Mouse (Mus musculus): Measurements from ENCODE around the gene Bcl11a.
"Not testable (repeated sequence)": the region's sequence is repeated elsewhere in the genome, so short reads cannot be mapped to it uniquely, and the experiment has no call there.

Gene Bcl11a

DNA sequence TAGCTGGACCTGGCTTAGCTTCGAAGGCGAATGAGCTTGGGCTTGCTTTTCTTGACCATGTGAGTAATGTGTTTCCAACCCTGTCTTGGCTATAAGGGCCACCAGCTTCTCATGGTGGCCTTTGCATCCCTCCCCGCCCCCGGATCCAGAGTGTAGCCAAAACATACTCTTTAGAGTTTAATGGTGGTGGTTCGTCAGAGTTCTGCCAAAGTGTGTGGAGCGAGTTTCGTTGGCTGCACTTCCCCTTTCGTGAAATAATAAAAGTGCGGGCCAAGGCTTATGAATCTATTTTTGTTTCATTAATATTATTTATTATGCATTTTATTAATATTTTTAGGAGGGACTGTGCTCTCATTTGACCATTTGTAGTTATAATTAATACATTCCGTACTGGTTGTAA is 21.4 kb downstream of the Bcl11a start:
- no peak for DNase-seq (ENCODE audit: low read depth, low spot score)

DNA sequence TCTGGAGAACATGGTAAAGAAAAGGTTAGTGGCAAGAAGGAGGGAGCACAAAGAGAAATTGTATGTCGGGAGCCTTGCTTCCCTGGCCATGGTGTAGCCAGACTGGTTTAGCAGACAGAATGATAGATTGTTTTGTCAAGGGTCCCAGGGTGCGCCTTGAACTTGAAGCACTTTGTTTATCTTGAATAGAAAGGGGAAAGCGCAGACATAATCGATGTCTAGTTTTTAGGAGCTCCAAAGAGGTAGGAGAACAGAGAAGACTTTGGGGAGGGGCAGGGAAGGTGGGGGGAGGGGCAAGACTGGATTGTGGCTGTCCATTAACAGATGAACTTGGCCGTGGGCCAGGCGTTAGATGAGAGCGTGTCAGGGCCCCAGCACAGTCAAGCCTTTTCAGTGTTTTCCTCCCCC is 22.0 kb downstream of the Bcl11a start:
- DNase-seq (ENCODE audit: low read depth, low spot score): peak; percentile 71

DNA sequence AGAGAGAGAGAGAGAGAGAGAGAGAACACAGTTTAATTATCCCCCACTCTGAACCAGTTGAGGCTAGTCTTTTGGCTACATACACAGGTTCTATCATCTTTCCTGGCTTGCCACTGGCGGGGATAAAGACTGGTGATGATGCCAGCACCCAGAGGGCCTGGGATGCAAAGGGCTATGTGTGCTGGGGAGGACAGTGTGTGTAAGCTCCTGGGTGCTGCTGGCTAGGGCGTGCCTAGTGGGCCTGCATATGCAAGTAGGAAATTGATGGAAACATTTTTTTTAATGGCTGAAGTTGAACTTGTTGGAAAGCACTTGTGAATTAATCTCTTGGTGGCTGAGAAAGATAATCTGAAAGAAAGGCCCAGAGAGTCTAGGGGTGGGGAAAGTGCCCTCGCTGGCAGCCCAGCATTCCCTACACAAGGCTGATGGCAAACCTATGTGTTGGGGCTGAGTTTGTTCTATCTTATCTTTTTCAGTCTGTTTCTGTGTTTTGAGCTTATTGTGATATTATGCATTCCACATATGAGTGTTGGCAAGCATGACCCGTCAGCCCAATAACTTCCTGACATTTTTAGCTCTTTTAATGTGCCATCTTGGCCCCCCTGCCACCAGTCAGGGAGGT is 22.7 kb downstream of the Bcl11a start:
- DNase-seq (ENCODE audit: low read depth, low spot score): no peak

DNA sequence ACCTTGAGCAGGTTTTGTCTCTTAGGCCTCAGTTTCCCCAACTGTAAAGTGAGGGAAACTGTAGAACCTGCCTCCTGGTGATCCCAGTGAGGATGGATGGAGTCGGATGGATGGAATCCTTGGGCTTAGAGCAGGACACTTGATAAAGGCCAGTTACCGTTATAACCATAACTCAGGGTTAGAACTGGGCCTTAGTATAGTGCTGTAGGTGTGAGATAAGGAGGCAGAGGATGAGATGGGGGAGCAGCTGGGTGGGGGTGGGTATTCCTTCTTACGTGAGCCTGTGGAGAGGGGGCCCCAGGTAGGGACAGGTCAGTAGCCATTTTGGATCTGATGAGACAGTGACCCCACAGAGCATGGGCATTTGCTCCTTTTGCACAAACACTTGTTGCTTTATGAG is 23.8 kb downstream of the Bcl11a start:
- DNase-seq (ENCODE audit: low read depth, low spot score): no peak

DNA sequence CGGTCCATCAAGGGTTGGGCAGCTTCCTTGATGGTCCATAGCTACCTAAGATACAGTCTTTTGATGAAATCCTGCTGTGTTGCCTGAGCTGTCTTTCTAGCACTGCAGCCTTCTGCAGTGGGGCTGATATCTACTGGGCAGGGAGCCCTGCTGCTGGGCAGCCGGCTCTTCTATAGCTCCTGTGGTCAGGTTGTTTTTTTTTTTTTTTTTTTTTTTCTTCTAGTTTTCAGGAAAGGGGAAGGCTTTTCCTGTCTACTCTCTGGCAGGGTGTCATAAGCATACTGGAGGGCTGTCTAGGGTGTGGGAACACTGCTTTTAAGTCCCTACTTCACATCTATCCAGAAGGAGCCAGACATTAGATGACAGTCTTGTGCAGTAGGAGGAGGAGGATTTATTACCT is 24.5 kb downstream of the Bcl11a start:
- no peak for DNase-seq (ENCODE audit: low read depth, low spot score)

DNA sequence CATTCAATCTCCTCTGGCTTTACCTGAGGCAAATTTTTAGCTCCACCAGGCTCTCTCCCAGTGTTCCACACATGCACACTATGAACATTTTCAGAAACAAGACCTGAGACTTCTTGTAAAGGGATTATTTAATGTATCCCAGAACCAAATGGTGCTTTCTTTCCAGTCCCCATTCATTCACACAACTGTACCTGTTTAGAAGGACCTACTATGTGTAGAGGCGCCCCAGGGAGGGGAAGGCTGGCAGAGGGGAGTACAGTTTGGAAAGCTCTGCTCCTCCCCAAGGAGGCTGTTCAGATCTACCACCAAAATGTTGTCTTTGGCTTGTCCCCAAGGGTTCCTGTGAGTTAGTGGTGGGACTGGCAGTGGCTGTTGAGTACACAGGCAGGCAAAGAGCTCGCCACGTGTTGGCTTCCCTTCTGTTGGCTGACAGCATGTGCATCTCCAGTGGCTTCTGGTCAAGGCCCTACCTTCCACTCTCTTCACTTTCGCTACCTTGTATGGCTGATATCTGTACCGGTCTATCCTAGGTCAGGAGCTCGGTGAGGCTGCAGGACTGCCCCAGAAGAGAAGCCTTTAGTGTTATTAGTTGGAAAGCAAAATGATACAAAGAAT is 25.4 kb downstream of the Bcl11a start:
- DNase-seq (ENCODE audit: low read depth, low spot score): no peak

DNA sequence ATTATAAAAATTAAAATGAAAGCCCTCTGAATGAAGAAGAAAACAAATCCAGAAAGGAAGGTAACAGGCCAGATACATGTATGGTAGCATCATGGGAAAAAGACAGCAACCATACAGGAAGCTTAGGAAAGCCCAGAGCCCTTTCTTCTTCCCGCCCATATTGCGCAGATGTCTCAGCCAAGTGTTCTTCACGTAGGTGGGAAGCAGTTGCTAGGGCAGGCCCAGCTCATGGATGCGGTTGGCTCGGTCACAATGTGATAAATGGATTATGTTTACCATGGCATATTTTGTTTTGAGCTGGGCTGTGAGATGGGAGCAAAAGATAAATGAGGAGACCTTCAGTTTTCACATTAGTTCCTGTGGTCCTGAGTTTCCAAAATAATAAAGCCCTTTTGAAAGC is 29.6 kb downstream of the Bcl11a start:
- DNase-seq (ENCODE audit: low read depth, low spot score): no peak

DNA sequence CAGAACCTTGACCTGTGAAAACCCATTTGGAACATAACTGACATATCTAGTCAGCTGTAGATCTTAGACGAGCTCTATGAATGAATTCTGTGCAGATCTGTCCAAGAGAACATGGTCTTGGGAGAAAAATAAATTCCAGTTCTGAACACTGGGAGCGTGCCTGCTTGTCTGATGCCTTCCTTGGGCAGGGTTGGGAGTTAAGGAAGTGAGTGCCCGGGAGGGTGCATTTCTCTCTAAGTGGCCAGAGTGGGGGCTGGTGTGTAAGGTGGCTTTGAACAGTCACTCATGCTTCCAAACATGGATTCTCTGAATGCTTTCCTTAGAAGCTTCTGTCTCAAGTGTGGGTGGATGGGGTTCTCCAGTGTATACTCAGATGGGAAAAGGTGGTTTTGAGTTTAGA is 31.1 kb downstream of the Bcl11a start:
- no peak for DNase-seq (ENCODE audit: low read depth, low spot score)

DNA sequence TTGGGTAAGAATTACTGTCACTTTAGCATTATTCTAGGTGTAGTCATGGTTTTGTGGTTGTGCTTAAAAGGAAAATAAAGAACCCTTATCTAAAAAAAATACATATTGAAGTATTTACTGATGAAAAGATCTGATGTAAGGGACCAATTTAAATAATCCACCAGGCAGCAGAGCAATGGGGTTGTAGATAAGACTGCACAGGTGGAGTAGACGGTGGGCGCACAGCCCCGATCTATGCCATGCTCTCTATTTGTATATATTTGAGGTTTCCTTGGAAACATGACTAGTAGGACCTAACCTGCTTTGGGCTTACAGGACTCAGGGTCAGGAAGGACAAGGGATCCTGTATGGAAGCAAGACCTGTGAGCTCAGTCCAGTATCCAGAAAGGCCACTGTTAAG is 31.5 kb downstream of the Bcl11a start:
- DNase-seq (ENCODE audit: low read depth, low spot score): no peak

DNA sequence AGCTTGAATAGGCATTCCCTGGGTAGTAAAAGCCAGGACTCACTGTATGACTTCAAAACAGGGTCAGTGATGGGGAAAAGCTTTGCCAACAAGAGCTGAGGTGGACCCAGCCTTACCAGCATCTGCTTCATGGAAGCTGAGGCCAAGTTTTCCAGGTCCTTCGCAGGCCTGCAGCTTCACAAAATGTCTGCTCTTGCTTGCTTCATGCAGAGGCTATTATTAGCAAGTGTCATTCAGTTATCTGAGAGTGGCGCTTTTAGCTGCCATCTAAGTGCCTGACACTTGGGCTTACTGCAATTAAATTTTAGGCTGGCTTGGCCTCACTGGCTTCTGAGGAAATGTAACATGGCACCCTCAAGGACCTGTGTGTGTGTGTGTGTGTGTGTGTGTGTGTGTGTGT is 32.3 kb downstream of the Bcl11a start:
- DNase-seq (ENCODE audit: low read depth, low spot score): no peak

DNA sequence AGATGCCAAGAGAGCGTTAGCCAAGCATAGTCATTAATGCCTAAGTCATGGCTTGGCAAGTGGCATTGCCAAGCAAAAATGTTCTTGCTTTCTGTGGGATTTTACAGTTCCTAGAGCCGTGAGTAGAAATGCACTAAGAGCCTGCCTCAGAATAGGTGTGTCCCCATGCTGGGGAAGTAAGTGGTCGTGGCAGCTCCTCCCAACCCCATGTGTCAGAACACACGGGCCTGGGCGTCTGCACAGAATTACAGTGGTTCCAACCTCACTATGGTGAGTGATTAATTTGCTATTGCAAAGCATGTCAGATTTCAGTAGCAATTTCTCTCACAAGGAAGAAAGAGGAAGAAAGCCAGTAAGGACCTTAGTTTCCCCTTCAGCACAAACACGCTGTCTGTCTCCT is 33.9 kb downstream of the Bcl11a start:
- no peak for DNase-seq (ENCODE audit: low read depth, low spot score)

DNA sequence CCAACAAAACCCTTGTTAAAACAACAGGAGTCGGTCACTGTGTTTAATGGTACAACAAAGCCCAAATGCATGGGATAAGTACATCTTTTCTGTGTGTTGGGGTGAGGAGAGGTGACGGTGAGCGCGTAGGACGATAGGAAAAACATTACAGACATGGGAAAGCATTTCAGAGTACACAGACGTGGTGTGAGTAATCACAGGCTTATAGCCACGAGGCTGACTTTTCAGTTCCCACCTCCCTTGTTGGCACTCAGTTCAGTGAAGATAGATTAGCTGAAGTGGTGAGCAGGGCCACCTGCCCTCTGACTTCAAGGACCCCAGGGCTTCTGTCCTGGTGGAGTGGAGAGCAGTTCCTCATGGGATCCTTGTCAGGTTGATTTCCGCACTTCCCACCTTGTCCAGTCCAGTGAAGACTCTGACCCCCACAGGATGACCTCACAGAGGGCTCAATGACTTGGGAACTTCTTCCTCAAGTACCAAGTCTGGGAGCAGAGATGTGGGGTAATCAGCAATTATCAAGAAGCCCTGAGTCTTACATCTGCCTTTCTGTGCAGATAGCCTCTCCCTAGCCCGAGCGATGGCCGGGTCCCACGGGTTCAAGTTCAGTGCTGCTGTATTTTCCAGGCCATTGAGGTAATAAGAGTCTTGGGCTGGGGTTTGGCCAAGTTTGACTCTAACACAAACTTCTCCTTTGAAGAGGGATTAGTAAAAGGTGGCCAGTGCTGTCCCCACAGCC is 37.3 kb downstream of the Bcl11a start:
- no peak for DNase-seq (ENCODE audit: low read depth, low spot score)

DNA sequence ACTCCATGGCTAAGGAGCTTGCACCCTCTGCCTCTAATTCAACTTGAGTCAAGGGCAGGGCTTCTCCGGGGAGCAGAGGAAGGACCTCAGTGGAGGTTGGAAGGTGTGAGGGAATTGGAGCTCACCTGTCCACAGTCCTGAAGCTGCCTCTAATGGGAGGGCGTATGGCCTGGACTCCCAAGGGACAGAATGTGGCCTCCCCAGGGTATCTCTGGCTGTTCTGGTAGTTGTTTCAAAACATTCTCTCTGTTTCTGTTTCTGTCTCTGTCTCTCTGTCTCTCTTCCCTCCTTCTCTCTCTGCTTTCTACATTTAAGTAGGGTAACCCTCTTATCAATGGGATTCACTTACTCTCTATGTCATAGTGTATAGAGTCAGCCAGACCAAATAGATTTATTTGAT is 38.2 kb downstream of the Bcl11a start:
- no peak for DNase-seq (ENCODE audit: low read depth, low spot score)

DNA sequence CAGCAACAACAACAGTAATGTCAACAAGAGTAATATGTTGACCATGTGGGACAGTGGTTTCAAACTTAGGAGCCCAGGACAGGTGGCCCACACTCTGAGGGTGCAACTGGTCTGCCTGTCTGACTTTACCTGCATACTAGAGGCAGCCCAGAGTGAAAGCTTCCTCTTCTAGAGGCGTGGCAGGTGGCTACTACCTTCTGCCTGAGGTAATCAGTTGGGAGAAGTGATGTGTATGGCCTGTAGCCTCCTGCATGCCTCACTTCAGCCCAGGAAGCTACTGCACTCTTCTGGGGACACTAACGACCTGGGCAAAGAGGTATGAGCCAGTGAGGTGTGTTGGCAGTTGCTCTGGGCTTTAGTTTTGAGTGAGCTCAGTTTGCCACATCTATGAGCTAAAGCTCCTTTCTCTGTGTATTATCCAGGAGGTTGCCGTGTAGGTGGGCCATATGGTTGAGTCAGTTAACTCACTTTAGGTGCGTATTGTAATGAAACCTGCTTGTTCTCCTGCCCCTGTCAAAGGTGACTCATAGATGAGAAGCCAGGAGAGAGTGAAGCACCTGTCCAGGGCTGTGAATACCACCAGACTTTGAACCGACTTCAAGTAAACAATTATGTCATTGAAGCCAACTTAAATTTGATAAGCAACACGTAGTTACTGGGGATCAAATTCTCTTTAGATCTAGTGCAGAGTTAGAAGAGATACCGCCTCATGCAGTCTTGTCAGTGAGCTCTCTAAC is 38.9 kb downstream of the Bcl11a start:
- no peak for DNase-seq (ENCODE audit: low read depth, low spot score)

DNA sequence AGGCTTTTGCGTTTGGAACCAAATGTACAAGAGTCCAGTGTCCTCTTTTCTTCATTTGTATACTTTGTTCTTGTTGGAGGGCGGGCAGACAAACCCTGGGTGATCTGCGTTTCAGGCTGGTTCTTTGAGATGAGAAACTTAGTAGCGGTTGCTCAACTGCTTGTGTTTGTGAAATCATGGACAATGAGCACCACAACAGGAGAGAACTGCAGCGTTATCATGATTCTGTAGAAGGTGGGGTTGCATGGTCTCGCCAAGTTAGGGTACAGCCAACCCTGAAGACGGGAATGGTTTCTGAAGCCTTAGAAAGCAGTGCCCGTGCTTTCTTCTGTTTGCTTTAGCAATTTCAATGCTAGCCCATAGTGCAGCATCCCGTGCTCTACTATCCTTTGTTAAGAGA is 43.3 kb downstream of the Bcl11a start:
- DNase-seq (ENCODE audit: low read depth, low spot score): no peak

DNA sequence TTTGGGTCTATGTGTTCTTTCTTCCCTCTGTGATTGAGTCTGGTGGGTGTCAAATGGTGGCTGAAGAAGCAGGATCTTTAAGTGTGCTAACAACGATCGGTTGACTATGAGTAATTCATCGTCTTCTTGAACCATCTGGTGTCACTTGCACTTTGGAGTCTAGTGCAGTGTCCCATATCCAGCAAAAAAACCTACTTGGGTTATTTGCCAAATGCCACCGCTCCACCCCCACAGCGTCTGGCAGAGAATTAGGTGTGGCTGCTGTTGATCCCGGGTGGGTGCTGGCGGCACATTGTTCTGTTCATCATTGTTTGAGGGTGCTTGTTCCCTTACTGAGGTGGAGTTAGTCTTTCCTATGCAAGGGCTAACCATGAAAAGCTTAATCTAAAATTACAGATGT is 45.0 kb downstream of the Bcl11a start:
- DNase-seq (ENCODE audit: low read depth, low spot score): no peak

DNA sequence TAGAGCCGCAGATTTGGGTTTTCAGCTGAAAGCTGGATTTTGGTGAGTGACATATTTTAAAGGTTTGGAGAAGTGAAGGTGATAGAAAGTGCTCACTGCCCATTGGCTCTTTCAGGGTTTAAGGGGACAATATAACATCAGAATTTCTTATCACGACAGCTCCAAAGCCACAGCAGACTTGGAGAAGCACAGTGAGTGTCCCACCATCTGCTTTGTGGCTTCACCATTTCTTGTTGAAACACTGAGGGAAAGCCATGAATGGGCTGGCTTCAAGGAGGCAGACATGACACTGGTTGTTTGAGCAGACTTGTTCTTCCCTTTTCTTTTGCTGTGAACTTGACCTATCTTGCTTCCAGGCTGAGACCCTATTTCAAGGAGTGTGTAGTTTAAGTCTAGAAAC is 46.1 kb downstream of the Bcl11a start:
- DNase-seq (ENCODE audit: low read depth, low spot score): no peak

DNA sequence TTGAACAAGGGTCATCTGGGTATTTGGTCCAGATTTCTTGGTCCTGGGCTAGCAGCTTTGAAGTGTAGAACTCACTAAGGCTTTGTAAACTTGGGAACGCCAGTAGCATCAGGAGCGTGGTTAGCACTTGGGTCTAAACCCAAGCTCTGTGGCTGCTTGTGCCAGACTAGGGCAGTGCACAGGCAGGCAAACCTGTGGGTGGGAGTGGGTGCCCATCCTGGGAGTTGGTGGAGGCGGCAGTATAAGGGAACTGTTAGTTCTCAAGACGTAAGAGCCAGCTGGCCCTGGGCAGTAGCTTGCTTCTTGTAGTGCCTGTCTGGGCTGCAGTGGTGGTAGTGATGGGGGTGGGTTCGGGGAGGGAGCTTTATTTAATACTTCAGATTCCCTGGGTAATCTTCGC is 47.2 kb downstream of the Bcl11a start:
- no peak for DNase-seq (ENCODE audit: low read depth, low spot score)

DNA sequence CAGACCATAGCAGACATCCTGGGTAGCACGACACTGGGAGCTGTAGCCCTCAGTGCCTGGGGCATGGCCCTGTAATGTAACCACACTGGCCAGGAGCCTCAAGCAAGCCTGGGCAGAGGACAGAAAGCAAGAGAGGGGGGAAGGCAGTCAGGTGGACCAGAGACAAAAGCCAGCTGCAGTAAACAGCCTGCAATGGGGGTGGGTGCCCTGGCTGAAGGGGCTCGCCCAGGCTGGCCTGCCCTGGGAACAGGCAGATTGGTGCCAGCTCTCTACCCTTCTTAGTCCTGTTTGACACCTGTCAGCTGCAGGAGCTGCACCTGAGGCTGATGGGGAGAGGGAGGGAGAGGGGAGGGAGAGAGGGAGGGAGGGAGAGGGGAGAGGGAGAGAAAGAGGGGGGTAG is 50.1 kb downstream of the Bcl11a start:
- no peak for DNase-seq (ENCODE audit: low read depth, low spot score)

DNA sequence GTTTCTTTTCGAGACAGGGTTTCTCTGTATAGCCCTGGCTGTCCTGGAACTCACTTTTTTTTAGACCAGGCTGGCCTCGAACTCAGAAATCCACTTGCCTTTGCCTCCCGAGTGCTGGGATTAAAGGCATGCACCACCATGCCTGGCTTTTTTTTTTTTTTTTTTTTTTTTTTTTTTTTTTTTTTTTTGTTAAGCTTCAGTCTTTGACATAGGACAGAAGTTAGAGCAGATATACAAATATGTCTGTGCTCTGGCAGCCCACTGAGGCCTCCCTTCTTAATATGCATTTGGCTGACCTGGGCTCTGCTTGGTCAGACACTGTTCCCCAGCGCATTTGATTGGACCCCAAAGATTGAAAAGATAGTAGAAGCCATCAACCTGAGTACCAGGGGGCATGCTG is 51.0 kb downstream of the Bcl11a start:
- DNase-seq (ENCODE audit: low read depth, low spot score): not testable (repeated sequence)

DNA sequence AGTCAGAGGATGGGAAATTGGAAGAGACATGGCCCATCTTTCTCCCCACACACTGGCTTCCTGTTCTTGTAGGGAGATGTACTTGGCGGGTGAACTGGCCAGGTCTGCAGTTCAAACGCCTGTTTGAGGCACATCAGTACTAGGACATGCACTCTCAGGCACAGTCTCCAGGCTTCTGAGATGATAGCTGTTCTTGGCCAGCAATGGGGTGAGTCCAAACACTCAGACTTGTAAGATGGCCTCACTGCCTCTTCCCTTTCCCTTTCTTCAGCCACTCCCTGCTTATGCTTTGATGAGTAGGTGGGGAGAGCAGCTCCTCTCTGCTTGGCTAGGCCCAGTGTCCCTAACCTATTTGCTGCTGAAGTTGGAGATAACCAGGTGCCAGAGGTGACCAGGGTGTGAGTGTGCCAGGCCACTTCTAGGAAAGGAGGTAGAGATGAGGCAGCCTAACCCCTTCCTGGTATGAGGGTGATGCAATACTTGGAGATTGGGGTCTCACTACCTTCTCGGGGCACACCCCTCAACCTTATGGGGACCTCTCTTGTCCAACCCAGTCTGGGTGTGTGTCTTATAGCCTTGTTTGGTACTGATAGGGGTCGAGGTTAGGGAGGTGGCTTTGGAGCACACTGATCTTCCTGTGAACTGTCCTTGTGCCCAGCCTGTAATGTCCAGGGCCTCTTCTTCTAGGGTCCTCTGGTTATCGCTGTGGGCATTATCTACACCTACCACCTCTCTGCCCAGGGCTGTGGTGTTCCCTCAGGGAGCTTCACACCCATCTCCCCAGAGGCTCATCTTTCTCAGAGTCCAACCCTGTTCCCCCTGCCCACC is 51.7 kb downstream of the Bcl11a start:
- no peak for DNase-seq (ENCODE audit: low read depth, low spot score)

Data from mesoderm, embryonic 11.5 days (tissue).